Mouse (Mus musculus) myocyte (in vitro differentiated cells): Measurements from ENCODE around the gene Fbn1. TPM values are rescaled to one million over a fixed set of nuclear protein-coding genes. Genes with fewer than 3 reads are reported as not detected.

Experiments used
- H3K27me3 ChIP-seq: one replicate; pipeline ENCODE4 v1.6.1; 2011; ENCODE audit not compliant: control insufficient read depth, insufficient read depth, insufficient read length
- H3K36me3 ChIP-seq: one replicate; pipeline ENCODE4 v1.6.1; 2011; ENCODE audit not compliant: control insufficient read depth, insufficient read depth
- H3K4me2 ChIP-seq: one replicate; pipeline ENCODE4 v1.6.1; 2011; ENCODE audit warnings: low read depth, control low read depth
- H3K4me3 ChIP-seq: one replicate; pipeline ENCODE4 v1.5.1; 2011; ENCODE audit warnings: mild to moderate bottlenecking, control low read depth, moderate library complexity
- H3K79me2 ChIP-seq: one replicate; pipeline ENCODE4 v1.6.1; 2011; ENCODE audit not compliant: control insufficient read depth, insufficient read depth
- H3ac ChIP-seq: one replicate; pipeline ENCODE4 v1.6.1; 2011; ENCODE audit not compliant: control insufficient read depth, insufficient read length
- CEBPB ChIP-seq: IDR thresholded peaks from 2 replicates; pipeline ENCODE4 v1.6.1; 2011; ENCODE audit warnings: mild to moderate bottlenecking, moderate library complexity; ENCODE audit not compliant: poor library complexity, insufficient read depth, severe bottlenecking
- E2F4 ChIP-seq: IDR thresholded peaks from one replicate; pipeline ENCODE4 v1.6.1; 2011; ENCODE audit warnings: mild to moderate bottlenecking, control low read depth, moderate library complexity; ENCODE audit not compliant: insufficient read depth
- MAX ChIP-seq: IDR thresholded peaks from one replicate; pipeline ENCODE4 v1.6.1; 2011; ENCODE audit warnings: low read depth, mild to moderate bottlenecking, control low read depth
- MYOD1 ChIP-seq, 3 experiments: IDR thresholded peaks; one replicate each; pipeline ENCODE4 v1.6.1; 2011; ENCODE audit warnings: control low read depth in 2 of 3, low read depth in 2 of 3, mild to moderate bottlenecking in 2 of 3, moderate library complexity in 1 of 3; ENCODE audit not compliant: insufficient read length in 2 of 3, control insufficient read depth in 1 of 3
- MYOG ChIP-seq, 3 experiments: IDR thresholded peaks; one replicate each; pipeline ENCODE4 v1.6.1; 2011; ENCODE audit warnings: control low read depth in 2 of 3, low read depth in 2 of 3, mild to moderate bottlenecking in 2 of 3; ENCODE audit not compliant: insufficient read length in 2 of 3, control insufficient read depth in 1 of 3, insufficient read depth in 1 of 3
- POLR2A ChIP-seq: IDR thresholded peaks from one replicate; pipeline ENCODE4 v1.6.1; 2011; ENCODE audit warnings: low read depth, mild to moderate bottlenecking, control low read depth, moderate library complexity; ENCODE audit not compliant: insufficient read length
- POLR2AphosphoS2 ChIP-seq: IDR thresholded peaks from one replicate; pipeline ENCODE4 v1.6.1; 2011; ENCODE audit warnings: low read depth, control low read depth; ENCODE audit not compliant: insufficient read length
- REST ChIP-seq: IDR thresholded peaks from one replicate; pipeline ENCODE4 v1.6.1; 2011; ENCODE audit warnings: mild to moderate bottlenecking, control low read depth, moderate library complexity; ENCODE audit not compliant: insufficient read depth, insufficient read length
- SRF ChIP-seq: IDR thresholded peaks from one replicate; pipeline ENCODE4 v1.6.1; 2011; ENCODE audit warnings: low read depth; ENCODE audit not compliant: control insufficient read depth, insufficient read length
- TCF12 ChIP-seq: IDR thresholded peaks from one replicate; pipeline ENCODE4 v1.6.1; 2011; ENCODE audit warnings: mild to moderate bottlenecking, control low read depth; ENCODE audit not compliant: poor library complexity, insufficient read depth, severe bottlenecking
- TCF3 ChIP-seq: IDR thresholded peaks from one replicate; pipeline ENCODE4 v1.6.1; 2011; ENCODE audit warnings: low read depth, control low read depth; ENCODE audit not compliant: insufficient read length
- USF1 ChIP-seq: IDR thresholded peaks from one replicate; pipeline ENCODE4 v1.6.1; 2011; ENCODE audit warnings: low read depth, mild to moderate bottlenecking, control low read depth, moderate library complexity
- polyA plus RNA-seq: library from polyadenylated mRNA; unstranded; fragments of >200 nt; fragmentation: generic; extraction: Trizol; gene quantifications from one replicate; pipeline ENCODE4 v1.2.1, GENCODE M21; 2012; ENCODE audit warnings: missing spikeins

The Fbn1 gene
- polyA plus RNA-seq, 1 experiment, result 125 TPM

DNA sequence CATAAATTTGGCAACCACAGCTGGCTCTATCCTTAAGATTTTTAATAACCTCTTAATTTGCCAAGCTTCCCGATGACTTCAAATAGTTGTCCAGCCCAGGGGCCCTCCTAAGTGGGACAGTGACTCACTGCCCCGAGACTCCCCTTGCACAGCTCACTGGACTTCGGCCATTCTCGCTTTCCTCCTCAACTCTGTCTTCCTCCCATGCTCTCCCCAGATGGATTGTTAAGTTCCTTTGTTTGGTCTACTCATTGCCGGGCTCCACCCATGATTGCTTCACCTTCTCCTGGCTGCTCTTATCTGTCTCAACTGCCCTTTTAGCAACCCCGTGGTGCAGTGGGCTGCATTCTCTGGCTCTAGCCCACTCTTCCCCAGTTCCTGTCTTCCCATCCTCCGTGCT is 229.3 kb downstream of the Fbn1 start:
- Histone ChIP-seq H3K79me2 (no peaks in the 10 kb centered on the region), H3K36me3 (no peaks in the 10 kb centered on the region)
- TF ChIP-seq MAX (no peak), POLR2AphosphoS2 (no peak), CEBPB (peak; percentile 88), REST (no peak), POLR2A (peak; percentile 16), MYOG (IDR thresholded peaks at IDR 0.05; ENCODE audit: control insufficient read depth in 1 of 3, insufficient read depth in 1 of 3, insufficient read length in 2 of 3, low read depth in 2 of 3) (no peak)

DNA sequence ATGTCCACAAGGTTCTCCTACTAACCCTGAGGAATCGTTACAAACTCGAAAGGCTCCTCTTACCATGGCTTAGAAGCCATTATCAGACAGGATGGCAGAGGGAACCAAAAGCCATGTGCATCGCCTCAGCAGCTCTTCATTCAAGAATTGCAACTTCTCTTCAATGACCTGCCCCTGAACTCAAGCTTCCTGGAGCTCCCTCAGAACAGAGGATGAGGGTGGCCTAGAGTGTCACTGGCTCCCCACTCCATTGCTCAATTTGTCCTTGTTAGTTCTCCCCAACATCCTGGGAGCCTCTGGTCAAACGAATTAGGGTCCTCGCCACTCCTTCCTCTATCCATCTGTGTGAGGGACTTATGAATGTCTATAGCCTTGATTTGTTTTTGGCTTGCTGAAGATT is 231.1 kb downstream of the Fbn1 start:
- no peaks in the 10 kb centered on the region for H3K36me3 ChIP-seq
- H3K79me2 ChIP-seq, result no peaks in the 10 kb centered on the region
- no peak overlapping the region for H3K4me2 ChIP-seq
- no peak overlapping the region for H3ac ChIP-seq
- H3K27me3 ChIP-seq, result no peaks in the 10 kb centered on the region
- TF ChIP-seq REST (no peak), TCF12 (no peak), E2F4 (no peak), SRF (no peak), MYOD1 (IDR thresholded peaks at IDR 0.05; ENCODE audit: control insufficient read depth in 1 of 3, insufficient read length in 2 of 3, low read depth in 2 of 3) (no peak), POLR2AphosphoS2 (no peak), MAX (no peak), TCF3 (no peak), USF1 (no peak), MYOG (IDR thresholded peaks at IDR 0.05; ENCODE audit: control insufficient read depth in 1 of 3, insufficient read depth in 1 of 3, insufficient read length in 2 of 3, low read depth in 2 of 3) (no peak), CEBPB (no peak), POLR2A (no peak)
- no peak overlapping the region for H3K4me3 ChIP-seq

More for the DNA sequence above, 229.3 kb downstream of the Fbn1 start:
- Histone ChIP-seq H3K27me3 (no peaks in the 10 kb centered on the region), H3ac (no peak overlapping the region), H3K4me3 (no peak overlapping the region), H3K4me2 (peak overlapping the region; percentile 37)

- Histone ChIP-seq H3K4me2 (peak overlapping the region; percentile 26), H3K27me3 (no peaks in the 10 kb centered on the region), H3K79me2 (no peaks in the 10 kb centered on the region), H3K4me3 (no peak overlapping the region), H3K36me3 (no peaks in the 10 kb centered on the region), H3ac (no peak overlapping the region)
- TF ChIP-seq MYOD1 (IDR thresholded peaks at IDR 0.05; ENCODE audit: control insufficient read depth in 1 of 3, insufficient read length in 2 of 3, low read depth in 2 of 3) (no peak), CEBPB (no peak), REST (no peak), TCF3 (no peak), SRF (no peak), TCF12 (no peak), MYOG (IDR thresholded peaks at IDR 0.05; ENCODE audit: control insufficient read depth in 1 of 3, insufficient read depth in 1 of 3, insufficient read length in 2 of 3, low read depth in 2 of 3) (no peak), MAX (no peak), E2F4 (no peak), USF1 (no peak)
Observed at GRCm38 (mm10) chr2:125275617-125276016, 232.2 kb downstream of the Fbn1 start.

DNA sequence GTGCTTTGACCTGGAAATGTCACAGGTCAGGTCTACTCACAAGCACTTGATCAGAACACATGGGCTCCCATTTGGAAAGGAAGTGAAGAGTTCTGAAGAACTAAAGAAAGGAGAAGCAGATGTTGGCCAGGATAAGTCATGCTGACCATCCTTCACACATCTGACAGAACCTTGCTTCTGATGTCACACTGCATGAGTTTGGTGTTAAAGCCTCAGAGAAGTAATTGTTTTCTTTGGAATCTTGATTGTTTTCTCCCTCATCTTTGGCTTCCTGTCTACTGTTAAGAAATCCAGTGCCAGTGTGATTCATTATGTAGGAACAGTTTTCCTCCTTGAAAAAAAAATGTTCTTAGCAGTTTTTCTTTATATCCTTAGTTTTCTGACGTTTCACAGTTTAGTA is 238.9 kb downstream of the Fbn1 start:
- Histone ChIP-seq H3K4me3 (no peak overlapping the region), H3ac (no peak overlapping the region), H3K36me3 (no peaks in the 10 kb centered on the region), H3K79me2 (no peaks in the 10 kb centered on the region), H3K27me3 (no peaks in the 10 kb centered on the region), H3K4me2 (no peak overlapping the region)
- TF ChIP-seq TCF3 (no peak), CEBPB (no peak), E2F4 (no peak), POLR2AphosphoS2 (no peak), MAX (no peak), TCF12 (no peak), SRF (no peak), MYOD1 (IDR thresholded peaks at IDR 0.05; ENCODE audit: control insufficient read depth in 1 of 3, insufficient read length in 2 of 3, low read depth in 2 of 3) (no peak), USF1 (no peak), POLR2A (no peak), REST (no peak), MYOG (IDR thresholded peaks at IDR 0.05; ENCODE audit: control insufficient read depth in 1 of 3, insufficient read depth in 1 of 3, insufficient read length in 2 of 3, low read depth in 2 of 3) (no peak)

- H3K4me3 ChIP-seq, result no peak overlapping the region
- TF ChIP-seq E2F4 (no peak), SRF (no peak), REST (no peak), MYOD1 (IDR thresholded peaks at IDR 0.05; ENCODE audit: control insufficient read depth in 1 of 3, insufficient read length in 2 of 3, low read depth in 2 of 3) (no peak), USF1 (no peak), CEBPB (no peak)
- no peak overlapping the region for H3K4me2 ChIP-seq
- H3K27me3 ChIP-seq, result no peaks in the 10 kb centered on the region
- peaks cover 7% of the 10 kb centered on the region for H3K36me3 ChIP-seq
- H3ac ChIP-seq, result no peak overlapping the region
- H3K79me2 ChIP-seq, result no peaks in the 10 kb centered on the region
Observed at GRCm38 (mm10) chr2:125263753-125264152, 244.0 kb downstream of the Fbn1 start.
